Mouse (Mus musculus) bone marrow, adult 2 months (tissue): ENCODE data around the gene Sorbs1.

Experiments
- CTCF ChIP-seq: fragments of 200-500 bp; IDR thresholded peaks from 2 replicates; pipeline ENCODE4 v1.5.1; 2011; ENCODE audit warnings: low read length, control low read depth; ENCODE audit not compliant: control insufficient read depth, insufficient read depth
- POLR2A ChIP-seq: fragments of 200-500 bp; IDR thresholded peaks from 2 replicates; pipeline ENCODE4 v1.6.1; 2011; ENCODE audit warnings: low read depth, mild to moderate bottlenecking, control low read depth, low read length, borderline replicate concordance; ENCODE audit not compliant: control insufficient read depth

DNA sequence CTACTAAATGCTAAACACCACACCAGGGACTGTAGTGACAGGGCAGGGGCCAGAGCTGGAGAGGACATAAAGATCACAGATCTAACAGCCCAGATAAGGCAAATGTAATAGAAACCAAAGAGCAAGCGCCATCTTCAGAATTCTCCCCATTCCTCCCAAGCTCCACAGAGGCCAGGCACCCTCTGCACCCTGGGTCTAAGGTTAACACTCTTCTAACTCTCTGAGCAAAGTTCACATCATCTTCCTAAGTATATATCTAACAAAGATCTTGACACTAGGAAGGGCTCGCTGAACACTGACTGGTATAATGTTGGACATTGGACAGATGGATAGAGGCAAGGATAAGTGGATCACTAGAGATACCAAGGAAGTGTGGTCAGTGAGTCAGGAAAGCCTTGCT lies 22.1 kb downstream of the Sorbs1 start:
- TF ChIP-seq CTCF (no peak), POLR2A (no peak)
